In the genomic region with DNA sequence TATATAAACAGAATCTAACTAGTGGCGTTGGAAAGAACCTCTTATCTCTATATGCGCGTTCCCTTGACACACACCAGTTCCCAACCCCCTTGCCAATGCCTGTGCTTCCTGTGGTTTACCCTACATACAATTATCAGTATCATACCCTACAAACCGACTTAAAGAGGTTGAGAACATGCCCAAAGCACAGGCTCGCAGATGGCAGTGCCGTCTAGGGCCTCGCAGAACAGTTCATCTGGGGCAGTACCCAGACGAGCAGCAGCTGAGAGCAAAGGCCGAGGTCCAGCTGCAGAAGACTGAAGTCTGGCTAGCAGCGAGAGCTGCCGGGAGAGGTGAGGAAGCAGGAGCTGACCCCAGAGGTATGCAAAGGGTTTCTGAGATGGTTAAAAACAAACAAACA, we compare ENCODE assay signal across 9 mouse cellular contexts. TPM values are rescaled to one million over a fixed set of nuclear protein-coding genes. Genes with fewer than 3 reads are reported as not detected.
DNase-seq lines count a peak whose midpoint lies in the region; ATAC-seq lines count a peak whose summit lies in the region.
"Had no signal": no experiment of that assay in that cellular context is flagged by ENCODE, and none has a peak within 500 bp of the region (broad histone marks: within the 10 kb centered on the region; RNA-seq: fewer than 3 reads in every experiment).

No protein-coding gene starts in this region.

- H3K4me3 ChIP-seq in forebrain, embryonic 10.5 days: no peak overlapping the region
- no peak overlapping the region for H3K4me3 ChIP-seq in forebrain, embryonic 13.5 days
- H3K4me3 ChIP-seq in intestine, embryonic 14.5 days (ENCODE audit: low read depth, low read length): no peak overlapping the region
- peak overlapping the region; percentile 26 for H3K4me3 ChIP-seq in liver, embryonic 11.5 days (ENCODE audit: low read depth, low read length)

- H3K9ac ChIP-seq in forebrain, embryonic 13.5 days: no peak overlapping the region
- H3K9ac ChIP-seq in intestine, embryonic 14.5 days (ENCODE audit: low read length): peak overlapping the region; percentile 0; the same call in 1 of the 2 replicates
- peak overlapping the region; percentile 51 for H3K9ac ChIP-seq in liver, embryonic 11.5 days (ENCODE audit: low read depth, low read length)

- DNase-seq in forebrain, embryonic 10.5 days (ENCODE audit: extremely low spot score, low spot score): no peak
- DNase-seq in 416B (ENCODE audit: low read depth): peak; percentile 92
- no peak for DNase-seq in intestine, embryonic 14.5 days (ENCODE audit: low spot score)
- DNase-seq in liver, embryonic 11.5 days (ENCODE audit: low spot score): no peak
- no peak for DNase-seq in urinary bladder, postnatal 4 days (ENCODE audit: low spot score in 2 of 2)
- DNase-seq in c-Kit-positive CD71-positive TER-119-positive erythroid progenitor cells, embryonic 14.5 days (ENCODE audit: low spot score): no peak
- DNase-seq in cerebellum, postnatal 14 days: no peak
- DNase-seq: right cerebral cortex, postnatal 25 days had no signal

- peak overlapping the region; percentile 49 for H3K27ac ChIP-seq in forebrain, embryonic 10.5 days
- H3K27ac ChIP-seq in forebrain, embryonic 13.5 days: no peak overlapping the region
- peak overlapping the region; percentile 66 for H3K27ac ChIP-seq in intestine, embryonic 14.5 days (ENCODE audit: low read depth)
- H3K27ac ChIP-seq in liver, embryonic 11.5 days (ENCODE audit: low read depth, low read length): peak overlapping the region; percentile 86

- peaks cover 19% of the 10 kb centered on the region; the same call in 1 of the 2 replicates for H3K4me1 ChIP-seq in forebrain, embryonic 10.5 days
- H3K4me1 ChIP-seq in forebrain, embryonic 13.5 days: peaks cover 4% of the 10 kb centered on the region; the same call in 1 of the 2 replicates
- H3K4me1 ChIP-seq in intestine, embryonic 14.5 days (replicated peaks; ENCODE audit: control insufficient read depth, insufficient read depth, low read length): peaks cover 22% of the 10 kb centered on the region; the same call in 1 of the 2 replicates
- peaks cover 43% of the 10 kb centered on the region for H3K4me1 ChIP-seq in liver, embryonic 11.5 days (replicated peaks; ENCODE audit: control insufficient read depth, insufficient read depth, low read length)

- H3K9me3 ChIP-seq in forebrain, embryonic 10.5 days: no peaks in the 10 kb centered on the region
- no peaks in the 10 kb centered on the region for H3K9me3 ChIP-seq in forebrain, embryonic 13.5 days (replicated peaks)
- no peaks in the 10 kb centered on the region for H3K9me3 ChIP-seq in intestine, embryonic 14.5 days (ENCODE audit: control insufficient read depth, low read length)
- no peaks in the 10 kb centered on the region for H3K9me3 ChIP-seq in liver, embryonic 11.5 days (ENCODE audit: control insufficient read depth, low read length)

- ATAC-seq in forebrain, embryonic 13.5 days: no peak
- no peak for ATAC-seq in intestine, embryonic 14.5 days (replicated peaks; ENCODE audit: low FRiP score, low TSS enrichment, low read depth)
- peak; percentile 80 for ATAC-seq in liver, embryonic 11.5 days (replicated peaks; ENCODE audit: low FRiP score)

- no peaks in the 10 kb centered on the region for H3K27me3 ChIP-seq in forebrain, embryonic 10.5 days (ENCODE audit: poor library complexity, severe bottlenecking)
- no peaks in the 10 kb centered on the region for H3K27me3 ChIP-seq in forebrain, embryonic 13.5 days
- no peaks in the 10 kb centered on the region for H3K27me3 ChIP-seq in intestine, embryonic 14.5 days (replicated peaks; ENCODE audit: control insufficient read depth, insufficient read depth, low read length)
- H3K27me3 ChIP-seq in liver, embryonic 11.5 days (replicated peaks; ENCODE audit: control insufficient read depth, insufficient read depth, low read length): no peaks in the 10 kb centered on the region

- WGBS in forebrain, embryonic 10.5 days: 83% methylated on average over 11 of the region's 11 CpGs
- WGBS in forebrain, embryonic 13.5 days: 86% methylated on average over 11 of the region's 11 CpGs
- WGBS in intestine, embryonic 14.5 days: 43% methylated on average over 11 of the region's 11 CpGs
- 14% methylated on average over 11 of the region's 11 CpGs for WGBS in liver, embryonic 11.5 days

- 0 out of 2 replicates have a peak, but pooled peaks cover 3% of the 10 kb centered on the region for H3K36me3 ChIP-seq in forebrain, embryonic 10.5 days (replicated peaks)
- H3K36me3 ChIP-seq in forebrain, embryonic 13.5 days (ENCODE audit: poor library complexity, severe bottlenecking): no peaks in the 10 kb centered on the region
- no peaks in the 10 kb centered on the region for H3K36me3 ChIP-seq in intestine, embryonic 14.5 days (ENCODE audit: control insufficient read depth, insufficient read depth, low read length)
- H3K36me3 ChIP-seq in liver, embryonic 11.5 days (ENCODE audit: control insufficient read depth, insufficient read depth, low read length): no peaks in the 10 kb centered on the region; the same call in 1 of the 2 replicates

- no peak overlapping the region for H3K4me2 ChIP-seq in forebrain, embryonic 13.5 days
- H3K4me2 ChIP-seq in intestine, embryonic 14.5 days (ENCODE audit: low read length): no peak overlapping the region
- H3K4me2 ChIP-seq in liver, embryonic 11.5 days: peak overlapping the region; percentile 64

RNA-seq across cellular contexts. Expression of gene Crtc3, which starts 21.5 kb away (rescaled TPM):
- 7.8 and 9.3 TPM in 2 replicates for polyA plus RNA-seq in forebrain, embryonic 10.5 days (2016; fragmentation: Nextera tagmentation; extraction: Ambion mirVana)
- 10.3 and 11.5 TPM in 2 replicates for polyA plus RNA-seq in forebrain, embryonic 13.5 days (2015; fragmentation: Nextera tagmentation; extraction: Ambion mirVana)
- 19.6 and 19.8 TPM in 2 replicates for polyA plus RNA-seq in intestine, embryonic 14.5 days (2014; fragmentation: Nextera tagmentation; extraction: Ambion mirVana)
- 13.1 and 16.6 TPM in 2 replicates for polyA plus RNA-seq in liver, embryonic 11.5 days (2014; fragmentation: Nextera tagmentation; extraction: Ambion mirVana)
